Mouse (Mus musculus) MEL (cell line): ENCODE measurements around the gene Macrod2.

Source experiments
- EP300 ChIP-seq, 2 experiments: IDR thresholded peaks; 2 replicates each; pipeline ENCODE4 v1.6.1; 2011; ENCODE audit warnings: improper control_type of control experiment in 2 of 2, low read length in 2 of 2, low read depth in 1 of 2, mild to moderate bottlenecking in 1 of 2
- POLR2A ChIP-seq, 2 experiments: IDR thresholded peaks; 2 replicates each; pipeline ENCODE4 v1.6.1; 2011 to 2012; ENCODE audit warnings: low read length in 2 of 2, mild to moderate bottlenecking in 2 of 2, control low read depth in 1 of 2, improper control_type of control experiment in 1 of 2, low read depth in 1 of 2, moderate library complexity in 1 of 2; ENCODE audit not compliant: control insufficient read depth in 1 of 2, insufficient read depth in 1 of 2, poor library complexity in 1 of 2
- POLR2AphosphoS5 ChIP-seq: IDR thresholded peaks from 2 replicates; pipeline ENCODE4 v1.6.1; 2012; ENCODE audit warnings: low read depth, borderline replicate concordance, mild to moderate bottlenecking, inconsistent platforms, low read length, moderate library complexity, mixed read lengths
- USF2 ChIP-seq, 2 experiments: IDR thresholded peaks; 2 replicates each; pipeline ENCODE4 v1.6.1; 2011 to 2012; ENCODE audit warnings: improper control_type of control experiment in 2 of 2, low read length in 2 of 2, borderline replicate concordance in 1 of 2, inconsistent platforms in 1 of 2, low read depth in 1 of 2, mild to moderate bottlenecking in 1 of 2; ENCODE audit not compliant: insufficient read depth in 1 of 2

- no peak for TF ChIP-seq POLR2A (IDR thresholded peaks at IDR 0.05; ENCODE audit: control insufficient read depth in 1 of 2, insufficient read depth in 1 of 2, low read depth in 1 of 2, low read length in 2 of 2, poor library complexity in 1 of 2)
- TF ChIP-seq USF2 (IDR thresholded peaks at IDR 0.05; ENCODE audit: borderline replicate concordance in 1 of 2, insufficient read depth in 1 of 2, low read depth in 1 of 2, low read length in 2 of 2) = no peak
- TF ChIP-seq POLR2AphosphoS5 = no peak
- no peak for TF ChIP-seq EP300 (IDR thresholded peaks at IDR 0.05; ENCODE audit: low read depth in 1 of 2, low read length in 2 of 2)
Observed at GRCm38 (mm10) chr2:141913486-141913885, 1518.4 kb downstream of the Macrod2 start.
